Mouse (Mus musculus) myocyte (in vitro differentiated cells): ENCODE measurements around the gene Pdlim5.

Experiments used
- MAX ChIP-seq: IDR thresholded peaks from one replicate; pipeline ENCODE4 v1.6.1; 2011; ENCODE audit warnings: low read depth, mild to moderate bottlenecking, control low read depth
- MYOG ChIP-seq, 3 experiments: IDR thresholded peaks; one replicate each; pipeline ENCODE4 v1.6.1; 2011; ENCODE audit warnings: control low read depth in 2 of 3, low read depth in 2 of 3, mild to moderate bottlenecking in 2 of 3; ENCODE audit not compliant: insufficient read length in 2 of 3, control insufficient read depth in 1 of 3, insufficient read depth in 1 of 3
- POLR2A ChIP-seq: IDR thresholded peaks from one replicate; pipeline ENCODE4 v1.6.1; 2011; ENCODE audit warnings: low read depth, mild to moderate bottlenecking, control low read depth, moderate library complexity; ENCODE audit not compliant: insufficient read length
- POLR2AphosphoS2 ChIP-seq: IDR thresholded peaks from one replicate; pipeline ENCODE4 v1.6.1; 2011; ENCODE audit warnings: low read depth, control low read depth; ENCODE audit not compliant: insufficient read length
- REST ChIP-seq: IDR thresholded peaks from one replicate; pipeline ENCODE4 v1.6.1; 2011; ENCODE audit warnings: mild to moderate bottlenecking, control low read depth, moderate library complexity; ENCODE audit not compliant: insufficient read depth, insufficient read length
- SRF ChIP-seq: IDR thresholded peaks from one replicate; pipeline ENCODE4 v1.6.1; 2011; ENCODE audit warnings: low read depth; ENCODE audit not compliant: control insufficient read depth, insufficient read length

DNA sequence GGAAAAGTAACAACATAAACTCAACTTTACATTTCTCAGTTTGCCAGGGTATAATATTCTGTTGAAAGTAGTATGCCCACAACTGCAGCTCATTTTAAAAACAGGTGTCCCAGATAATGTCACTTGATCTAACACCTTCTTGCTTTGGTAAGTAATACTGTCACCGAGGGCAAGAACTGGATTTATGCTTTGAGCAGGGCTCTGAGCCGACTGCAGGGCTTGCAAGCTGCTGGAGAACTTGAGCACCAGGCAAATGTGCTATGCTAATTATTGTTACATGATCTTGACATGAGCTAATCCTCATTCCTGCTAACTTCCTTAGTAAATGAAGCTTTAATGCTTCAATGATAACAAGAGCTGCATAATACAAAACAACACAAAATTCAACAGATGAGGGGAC, 139.1 kb downstream of the Pdlim5 start:
- no peak for TF ChIP-seq POLR2A
- no peak for TF ChIP-seq MAX
- TF ChIP-seq POLR2AphosphoS2 = no peak
- TF ChIP-seq MYOG (IDR thresholded peaks at IDR 0.05; ENCODE audit: control insufficient read depth in 1 of 3, insufficient read depth in 1 of 3, insufficient read length in 2 of 3, low read depth in 2 of 3) = no peak
- TF ChIP-seq REST = no peak
- TF ChIP-seq SRF = no peak
